Mouse (Mus musculus): ENCODE measurements at regions not wholly inside any gene's neighbourhood (a gene's known extent, or its start where the extent isn't known, plus 50 kb on each side); places are given as distances from the start of the nearest gene placed in this dataset.

GRCm38 (mm10) chr15:60617371-60617770 lies 236.2 kb downstream of the Fam84b start:
- 74% methylated on average over 2 of the region's 2 CpGs for WGBS
- H3K4me3 ChIP-seq, result no peak overlapping the region

GRCm38 (mm10) chr15:60601885-60602284 lies 251.7 kb downstream of the Fam84b start:
- no peak for ATAC-seq (replicated peaks)
- no peaks in the 10 kb centered on the region for H3K27me3 ChIP-seq (replicated peaks)
- H3K36me3 ChIP-seq (replicated peaks), result no peaks in the 10 kb centered on the region
- no peaks in the 10 kb centered on the region for H3K4me1 ChIP-seq
- no peak overlapping the region for H3K4me2 ChIP-seq
- no peaks in the 10 kb centered on the region for H3K9me3 ChIP-seq
- H3K9ac ChIP-seq, result no peak overlapping the region
- no peak overlapping the region for H3K27ac ChIP-seq
- H3K4me3 ChIP-seq, result no peak overlapping the region

More at GRCm38 (mm10) chr15:60617371-60617770, 236.2 kb downstream of the Fam84b start:
- Histone ChIP-seq H3K9ac (no peak overlapping the region), H3K9me3 (no peaks in the 10 kb centered on the region), H3K27me3 (replicated peaks) (no peaks in the 10 kb centered on the region), H3K36me3 (replicated peaks) (no peaks in the 10 kb centered on the region), H3K4me1 (no peaks in the 10 kb centered on the region), H3K4me2 (no peak overlapping the region), H3K27ac (no peak overlapping the region)
- no peak for ATAC-seq (replicated peaks)

DNA sequence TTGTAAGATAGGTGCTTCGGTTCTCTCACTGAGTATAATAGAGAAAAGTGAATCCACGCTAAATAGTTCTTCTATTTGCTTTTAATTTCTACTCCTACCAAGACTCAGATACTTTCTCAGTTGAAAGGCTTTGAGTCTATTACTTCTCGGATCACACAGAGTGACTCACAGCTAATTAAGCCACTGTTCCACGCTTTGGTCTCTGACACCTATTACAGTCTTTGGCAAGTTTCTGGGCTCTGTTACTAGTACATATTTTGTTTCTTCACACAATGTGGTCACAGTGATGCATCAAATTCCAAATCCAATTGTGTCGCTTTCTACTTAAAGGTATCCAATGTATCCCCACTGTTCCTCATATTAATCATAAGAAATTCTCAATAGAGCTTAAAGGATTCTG lies 276.5 kb downstream of the Fam84b start:
- Histone ChIP-seq H3K9me3 (no peaks in the 10 kb centered on the region), H3K4me3 (no peak overlapping the region), H3K36me3 (replicated peaks) (no peaks in the 10 kb centered on the region), H3K9ac (no peak overlapping the region), H3K4me1 (no peaks in the 10 kb centered on the region), H3K4me2 (no peak overlapping the region), H3K27ac (no peak overlapping the region), H3K27me3 (replicated peaks) (no peaks in the 10 kb centered on the region)
- no peak for ATAC-seq (replicated peaks)
- 74% methylated on average over 5 of the region's 5 CpGs for WGBS

DNA sequence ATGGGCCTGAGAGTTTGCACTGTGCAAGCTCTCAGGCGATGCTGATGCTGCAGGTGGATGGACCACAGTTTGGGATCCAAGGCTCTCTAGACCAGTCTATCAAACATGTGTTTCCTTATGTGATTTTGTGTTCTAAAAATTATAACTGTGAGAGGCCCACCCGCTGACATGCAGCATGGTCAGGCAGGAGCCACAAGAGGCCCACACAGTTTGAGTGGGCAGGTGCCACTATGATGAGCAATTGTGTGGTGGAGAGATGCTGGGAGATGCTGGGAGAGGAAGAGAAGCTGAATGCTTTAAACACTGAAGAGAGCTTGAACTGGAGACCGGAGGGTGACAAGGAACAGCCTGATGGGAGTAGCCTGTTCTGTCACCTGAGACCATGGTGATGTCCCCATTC lies 287.3 kb downstream of the Fam84b start:
- no peak overlapping the region for H3K4me2 ChIP-seq
- no peaks in the 10 kb centered on the region for H3K36me3 ChIP-seq (replicated peaks)
- H3K9ac ChIP-seq, result no peak overlapping the region
- 93% methylated on average over 3 of the region's 3 CpGs for WGBS
- H3K27me3 ChIP-seq (replicated peaks), result no peaks in the 10 kb centered on the region
- no peaks in the 10 kb centered on the region for H3K4me1 ChIP-seq
- H3K4me3 ChIP-seq, result no peak overlapping the region
- H3K9me3 ChIP-seq, result no peaks in the 10 kb centered on the region
- ATAC-seq (replicated peaks), result no peak
- H3K27ac ChIP-seq, result no peak overlapping the region

GRCm38 (mm10) chr15:60565017-60565416 lies 288.6 kb downstream of the Fam84b start:
- Histone ChIP-seq H3K9me3 (no peaks in the 10 kb centered on the region), H3K4me1 (no peaks in the 10 kb centered on the region), H3K27me3 (replicated peaks) (no peaks in the 10 kb centered on the region), H3K27ac (no peak overlapping the region), H3K36me3 (replicated peaks) (no peaks in the 10 kb centered on the region), H3K4me3 (no peak overlapping the region), H3K9ac (no peak overlapping the region), H3K4me2 (no peak overlapping the region)
- no peak for ATAC-seq (replicated peaks)
- WGBS, result 19% methylated on average over 2 of the region's 2 CpGs

DNA sequence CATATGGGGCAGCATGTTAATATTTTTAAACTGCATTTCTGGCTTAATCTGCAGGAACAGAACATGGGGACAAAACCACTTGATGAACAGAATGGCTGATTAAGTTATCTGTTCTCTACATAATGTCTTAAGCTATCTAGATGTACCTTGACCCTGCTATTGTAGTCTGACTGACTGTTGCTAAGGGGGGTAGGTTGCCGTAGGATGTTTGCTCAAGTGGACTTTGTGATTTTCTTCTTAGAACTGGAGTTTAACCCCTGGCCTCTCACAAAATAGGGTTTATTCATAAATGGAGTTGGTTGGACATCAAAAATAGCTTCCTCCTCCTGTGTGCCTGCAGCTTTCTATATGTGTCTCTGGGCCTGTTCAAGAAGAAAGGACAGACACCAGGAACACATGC lies 292.9 kb downstream of the Fam84b start:
- Histone ChIP-seq H3K4me1 (no peaks in the 10 kb centered on the region), H3K27ac (no peak overlapping the region), H3K4me3 (no peak overlapping the region), H3K9ac (no peak overlapping the region), H3K36me3 (replicated peaks) (no peaks in the 10 kb centered on the region), H3K27me3 (replicated peaks) (no peaks in the 10 kb centered on the region), H3K9me3 (no peaks in the 10 kb centered on the region), H3K4me2 (no peak overlapping the region)
- 60% methylated on average over 1 of the region's 1 CpGs for WGBS
- ATAC-seq (replicated peaks), result no peak

DNA sequence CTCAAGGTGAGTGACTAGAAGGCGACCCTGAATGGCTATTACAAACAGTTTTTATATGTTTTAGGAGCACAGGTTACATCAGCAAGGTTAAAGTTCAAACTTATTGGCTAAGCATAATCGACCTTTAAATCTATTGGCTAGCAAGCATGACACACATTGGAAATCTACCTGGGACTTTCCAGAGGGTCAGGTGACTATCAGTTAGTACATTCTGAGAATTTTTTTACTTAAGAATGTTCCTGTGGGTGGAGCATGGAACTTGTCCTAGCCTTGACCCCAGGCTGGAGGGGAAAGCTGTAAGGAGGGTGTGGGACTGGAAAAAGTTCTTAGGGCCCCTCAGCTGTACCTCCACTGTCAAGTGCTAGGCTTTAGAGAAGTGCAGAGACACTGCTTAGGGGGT lies 297.9 kb downstream of the Fam84b start:
- H3K9me3 ChIP-seq, result no peaks in the 10 kb centered on the region
- no peak overlapping the region for H3K4me3 ChIP-seq
- no peak overlapping the region for H3K9ac ChIP-seq
- WGBS, result 89% methylated on average over 2 of the region's 2 CpGs
- H3K4me1 ChIP-seq, result no peaks in the 10 kb centered on the region
- ATAC-seq (replicated peaks), result no peak
- no peak overlapping the region for H3K27ac ChIP-seq
- no peaks in the 10 kb centered on the region for H3K36me3 ChIP-seq (replicated peaks)
- no peak overlapping the region for H3K4me2 ChIP-seq
- no peaks in the 10 kb centered on the region for H3K27me3 ChIP-seq (replicated peaks)

- no peaks in the 10 kb centered on the region for H3K27me3 ChIP-seq (replicated peaks)
- H3K9me3 ChIP-seq, result no peaks in the 10 kb centered on the region
- H3K4me3 ChIP-seq, result no peak overlapping the region
- H3K36me3 ChIP-seq (replicated peaks), result no peaks in the 10 kb centered on the region
- WGBS, result 41% methylated on average over 1 of the region's 1 CpGs
- no peak overlapping the region for H3K27ac ChIP-seq
- no peak overlapping the region for H3K9ac ChIP-seq
- H3K4me2 ChIP-seq, result no peak overlapping the region
- ATAC-seq (replicated peaks), result no peak
- no peaks in the 10 kb centered on the region for H3K4me1 ChIP-seq
Observed at GRCm38 (mm10) chr15:60554587-60554986, 299.0 kb downstream of the Fam84b start.

DNA sequence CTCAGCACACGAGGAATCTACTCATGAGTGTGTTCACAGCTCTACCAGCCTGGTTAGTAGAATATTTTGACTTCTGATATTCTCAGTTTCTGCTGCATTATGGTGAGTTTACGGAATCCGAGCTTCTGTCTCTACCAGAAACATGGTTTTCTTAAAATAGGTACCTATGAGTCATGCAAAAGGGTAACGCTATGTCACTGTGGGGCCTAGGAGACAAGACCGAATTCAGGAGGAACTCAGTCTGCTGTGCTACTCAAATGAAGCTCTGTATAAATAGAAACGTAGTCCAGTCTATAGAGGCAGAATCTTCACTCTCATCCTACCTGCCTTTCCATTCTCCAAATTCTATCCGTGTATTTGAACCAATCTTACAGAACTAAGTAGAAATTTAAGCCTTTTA lies 305.5 kb downstream of the Fam84b start:
- WGBS, result 89% methylated on average over 7 of the region's 7 CpGs
- no peak overlapping the region for H3K9ac ChIP-seq
- no peak overlapping the region for H3K27ac ChIP-seq
- H3K4me2 ChIP-seq, result no peak overlapping the region
- H3K36me3 ChIP-seq (replicated peaks), result no peaks in the 10 kb centered on the region
- H3K9me3 ChIP-seq, result no peaks in the 10 kb centered on the region
- no peak for ATAC-seq (replicated peaks)
- H3K4me3 ChIP-seq, result no peak overlapping the region
- H3K4me1 ChIP-seq, result no peaks in the 10 kb centered on the region
- no peaks in the 10 kb centered on the region for H3K27me3 ChIP-seq (replicated peaks)

- Histone ChIP-seq H3K27ac (no peak overlapping the region), H3K9me3 (no peaks in the 10 kb centered on the region), H3K4me3 (no peak overlapping the region), H3K9ac (no peak overlapping the region), H3K4me2 (no peak overlapping the region), H3K4me1 (no peaks in the 10 kb centered on the region), H3K36me3 (replicated peaks) (no peaks in the 10 kb centered on the region), H3K27me3 (replicated peaks) (no peaks in the 10 kb centered on the region)
- no peak for ATAC-seq (replicated peaks)
- WGBS, result 81% methylated on average over 4 of the region's 4 CpGs
Observed at GRCm38 (mm10) chr15:60537191-60537590, 316.4 kb downstream of the Fam84b start.

DNA sequence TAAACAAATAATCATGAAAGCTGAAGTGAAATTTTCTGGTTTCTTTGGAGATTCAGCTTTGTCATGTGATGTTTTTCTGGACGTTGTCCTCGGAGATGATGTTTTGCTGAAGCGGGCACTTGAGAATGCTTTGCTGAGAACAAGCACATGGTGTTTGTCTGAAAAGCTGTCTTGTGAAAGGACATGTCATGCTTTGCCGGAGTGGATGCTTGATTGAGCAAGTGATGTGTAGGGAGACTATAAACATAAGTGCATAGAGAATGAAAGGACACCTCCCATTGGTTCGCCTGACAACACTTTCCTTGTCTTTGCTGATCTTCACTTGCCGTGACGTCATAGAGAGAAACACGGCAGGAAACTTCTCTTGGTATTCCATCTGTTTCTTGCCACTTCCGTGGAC lies 318.9 kb downstream of the Fam84b start:
- no peaks in the 10 kb centered on the region for H3K9me3 ChIP-seq
- no peak overlapping the region for H3K4me2 ChIP-seq
- no peak overlapping the region for H3K27ac ChIP-seq
- no peak overlapping the region for H3K9ac ChIP-seq
- H3K4me3 ChIP-seq, result no peak overlapping the region
- WGBS, result 69% methylated on average over 9 of the region's 9 CpGs
- no peaks in the 10 kb centered on the region for H3K4me1 ChIP-seq
- H3K27me3 ChIP-seq (replicated peaks), result no peaks in the 10 kb centered on the region
- ATAC-seq (replicated peaks), result no peak
- no peaks in the 10 kb centered on the region for H3K36me3 ChIP-seq (replicated peaks)

GRCm38 (mm10) chr15:60516810-60517209 lies 336.8 kb downstream of the Fam84b start:
- H3K27me3 ChIP-seq (replicated peaks), result no peaks in the 10 kb centered on the region
- no peaks in the 10 kb centered on the region for H3K4me1 ChIP-seq
- no peaks in the 10 kb centered on the region for H3K9me3 ChIP-seq
- no peak overlapping the region for H3K4me2 ChIP-seq
- H3K36me3 ChIP-seq (replicated peaks), result no peaks in the 10 kb centered on the region
- H3K27ac ChIP-seq, result no peak overlapping the region
- no peak for ATAC-seq (replicated peaks)
- H3K4me3 ChIP-seq, result no peak overlapping the region
- H3K9ac ChIP-seq, result no peak overlapping the region
- 94% methylated on average over 2 of the region's 2 CpGs for WGBS

DNA sequence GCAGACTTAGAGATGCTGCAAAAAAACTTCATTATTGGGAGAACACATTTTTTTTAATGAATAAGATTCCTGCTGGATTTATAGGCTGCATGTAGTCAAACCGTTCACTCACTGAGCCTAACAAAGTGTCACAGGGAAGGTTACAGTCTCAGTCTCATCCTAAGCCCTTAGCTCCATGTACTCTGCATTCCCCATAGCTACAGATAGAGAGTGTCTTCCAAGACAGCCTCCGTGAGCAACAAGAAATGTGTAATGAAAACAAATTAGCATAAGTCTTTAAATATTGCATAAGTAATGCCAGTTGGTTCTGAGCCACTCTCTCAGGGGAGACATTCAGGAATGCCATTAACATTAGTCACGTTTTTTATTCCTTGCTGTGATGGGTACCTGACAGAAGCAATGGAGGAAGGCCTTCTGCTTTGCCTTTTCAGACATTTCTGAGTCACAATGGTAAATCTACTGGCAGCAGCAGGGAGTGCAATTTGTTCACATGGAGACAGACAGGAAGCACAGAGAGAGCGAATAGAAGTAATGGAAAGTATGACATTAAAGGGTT lies 376.7 kb downstream of the Fam84b start:
- Histone ChIP-seq H3K27me3 (replicated peaks) (no peaks in the 10 kb centered on the region), H3K4me2 (no peak overlapping the region), H3K27ac (no peak overlapping the region), H3K4me3 (no peak overlapping the region), H3K4me1 (no peaks in the 10 kb centered on the region), H3K9me3 (no peaks in the 10 kb centered on the region), H3K36me3 (replicated peaks) (no peaks in the 10 kb centered on the region), H3K9ac (no peak overlapping the region)
- peak; percentile 69; the same call in 1 of the 2 replicates for ATAC-seq (replicated peaks)
- 54% methylated on average over 4 of the region's 4 CpGs for WGBS
